In the genomic region with DNA sequence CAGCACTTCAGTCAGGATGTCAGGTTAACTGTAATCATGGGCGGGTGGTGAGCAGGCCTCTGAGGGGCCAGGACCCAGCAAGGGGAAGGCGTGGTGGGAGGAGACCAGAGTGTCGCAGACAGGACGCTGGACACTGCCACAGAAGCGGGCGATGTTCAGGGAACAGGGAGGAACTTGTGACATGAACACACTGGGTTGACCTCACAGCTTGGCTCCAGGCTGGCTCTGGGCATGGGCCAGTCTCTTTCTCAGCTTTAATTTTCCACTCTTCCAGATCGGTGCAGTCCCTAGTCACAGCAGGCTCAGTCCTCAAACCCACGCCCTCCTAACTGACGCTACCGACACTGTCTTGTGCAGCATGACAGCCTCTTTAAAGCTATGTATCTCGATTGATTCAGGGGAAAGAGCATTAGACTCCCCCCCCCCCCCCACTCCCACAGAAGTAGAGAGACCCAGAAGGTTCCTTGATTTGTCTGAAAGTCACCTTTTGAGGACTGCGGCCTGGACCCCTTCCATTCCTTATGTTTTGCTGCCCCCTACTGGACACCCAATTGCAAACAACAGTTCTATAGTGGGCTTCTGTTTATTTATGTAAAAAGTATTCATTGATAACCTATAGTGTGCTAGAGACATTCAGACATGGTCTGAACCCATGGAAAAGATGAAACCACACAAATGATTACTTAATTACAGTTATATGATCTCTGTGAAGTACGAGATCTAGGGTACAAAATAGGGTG, we compare ENCODE assay signal across 9 mouse cellular contexts. TPM values are rescaled to one million over a fixed set of nuclear protein-coding genes. Genes with fewer than 3 reads are reported as not detected.
DNase-seq lines count a peak whose midpoint lies in the region; ATAC-seq and TF ChIP-seq lines count a peak whose summit lies in the region.
"Had no signal": no experiment of that assay in that cellular context is flagged by ENCODE, and none has a peak within 500 bp of the region (broad histone marks: within the 10 kb centered on the region; RNA-seq: fewer than 3 reads in every experiment).

No protein-coding gene starts in this region.

- H3K9me3 ChIP-seq in intestine, embryonic 16.5 days (ENCODE audit: control insufficient read depth, low read length) = no peaks in the 10 kb centered on the region
- no peaks in the 10 kb centered on the region for H3K9me3 ChIP-seq in liver, embryonic 13.5 days (replicated peaks)
- H3K9me3 ChIP-seq in neural tube, embryonic 14.5 days (ENCODE audit: control insufficient read depth, low read length) = no peaks in the 10 kb centered on the region

- intact Hi-C loops in gastrocnemius, postnatal 36 days (cut with DNase I) = loop anchor here (2.0 to 5.0 kb wide), 3 partner anchors 47 to 103 kb away; no protein-coding TSS in a partner anchor

- no peaks in the 10 kb centered on the region for H3K36me3 ChIP-seq in intestine, embryonic 16.5 days (ENCODE audit: control insufficient read depth, insufficient read depth, low read length)
- H3K36me3 ChIP-seq in liver, embryonic 13.5 days = no peaks in the 10 kb centered on the region
- H3K36me3 ChIP-seq in neural tube, embryonic 14.5 days (ENCODE audit: control insufficient read depth, insufficient read depth, low read length) = no peaks in the 10 kb centered on the region

- DNase-seq in CD4-positive helper T cell, adult 2 months (ENCODE audit: low read depth, low spot score) = peak; percentile 75
- peak; percentile 78 for DNase-seq in T-cell, adult 2 months (ENCODE audit: low spot score)
- peak; percentile 49 to 60 for DNase-seq in gastrocnemius, postnatal 36 days
- DNase-seq in liver, embryonic 13.5 days = peak; percentile 52
- peak; percentile 80 for DNase-seq in urinary bladder, postnatal 25 days (ENCODE audit: low spot score)

- no peaks in the 10 kb centered on the region for H3K27me3 ChIP-seq in intestine, embryonic 16.5 days (replicated peaks; ENCODE audit: control insufficient read depth, insufficient read depth, low read length)
- H3K27me3 ChIP-seq in liver, embryonic 13.5 days = peaks cover 19% of the 10 kb centered on the region
- no peaks in the 10 kb centered on the region for H3K27me3 ChIP-seq in neural tube, embryonic 14.5 days (ENCODE audit: control insufficient read depth, insufficient read depth, low read length)

- 0 out of 2 replicates have a peak, but pooled peaks have one; percentile 59 for ATAC-seq in intestine, embryonic 16.5 days
- no peak for ATAC-seq in liver, embryonic 13.5 days (ENCODE audit: low read depth)
- peak; percentile 61; the same call in 1 of the 2 replicates for ATAC-seq in neural tube, embryonic 14.5 days (ENCODE audit: low read depth)

- no peak overlapping the region for H3K4me2 ChIP-seq in intestine, embryonic 16.5 days (ENCODE audit: low read depth, low read length)
- H3K4me2 ChIP-seq in liver, embryonic 13.5 days = no peak overlapping the region
- H3K4me2 ChIP-seq in neural tube, embryonic 14.5 days (ENCODE audit: low read depth, low read length) = no peak overlapping the region

- H3K27ac ChIP-seq in cortical plate, adult 2 months (ENCODE audit: insufficient read depth, low read length) = no peak overlapping the region
- H3K27ac ChIP-seq in intestine, embryonic 16.5 days (ENCODE audit: low read length) = no peak overlapping the region
- H3K27ac ChIP-seq in liver, embryonic 13.5 days = no peak overlapping the region
- H3K27ac ChIP-seq in neural tube, embryonic 14.5 days (ENCODE audit: low read depth, low read length) = no peak overlapping the region

- H3K9ac ChIP-seq in intestine, embryonic 16.5 days (ENCODE audit: low read depth, low read length) = no peak overlapping the region
- no peak overlapping the region for H3K9ac ChIP-seq in liver, embryonic 13.5 days
- H3K9ac ChIP-seq in neural tube, embryonic 14.5 days (replicated peaks; ENCODE audit: low read depth, low read length) = no peak overlapping the region

- H3K4me1 ChIP-seq in cortical plate, adult 2 months (ENCODE audit: control insufficient read depth, insufficient read depth, low read length) = no peaks in the 10 kb centered on the region
- H3K4me1 ChIP-seq in intestine, embryonic 16.5 days (ENCODE audit: control insufficient read depth, insufficient read depth, low read length) = no peaks in the 10 kb centered on the region
- no peaks in the 10 kb centered on the region for H3K4me1 ChIP-seq in liver, embryonic 13.5 days (replicated peaks)
- H3K4me1 ChIP-seq in neural tube, embryonic 14.5 days (ENCODE audit: control insufficient read depth, insufficient read depth, low read length) = no peaks in the 10 kb centered on the region

- no peak overlapping the region for H3K4me3 ChIP-seq in cortical plate, adult 2 months (ENCODE audit: insufficient read depth, low read length)
- H3K4me3 ChIP-seq in intestine, embryonic 16.5 days (ENCODE audit: low read length) = no peak overlapping the region
- no peak overlapping the region for H3K4me3 ChIP-seq in liver, embryonic 13.5 days (replicated peaks)
- no peak overlapping the region for H3K4me3 ChIP-seq in neural tube, embryonic 14.5 days (ENCODE audit: low read depth, low read length)

- TF ChIP-seq POLR2A in cortical plate, adult 2 months (IDR thresholded peaks at IDR 0.05; ENCODE audit: extremely low read depth, insufficient read depth, low read length) = no peak

- WGBS in intestine, embryonic 16.5 days = 56% methylated on average over 13 of the region's 13 CpGs
- 47% methylated on average over 13 of the region's 13 CpGs for WGBS in liver, embryonic 13.5 days (ENCODE audit: insufficient replicate concordance)
- 57% methylated on average over 13 of the region's 13 CpGs for WGBS in neural tube, embryonic 14.5 days

- TF ChIP-seq CTCF in cortical plate, adult 2 months (IDR thresholded peaks at IDR 0.05; ENCODE audit: extremely low read depth, insufficient read depth, low read length) = peak; percentile 77

RNA-seq across cellular contexts. Expression of a gene that starts 10.3 kb away (rescaled TPM):
- polyA plus RNA-seq in cortical plate, adult 2 months (2012; rRNA removed) = 33.8 and 34.2 TPM in 2 replicates
- not detected for total RNA-seq in gastrocnemius, postnatal 36 days (2021)
- polyA plus RNA-seq in intestine, embryonic 16.5 days (2015; fragmentation: Nextera tagmentation; extraction: Ambion mirVana) = 0.18 and 0.21 TPM in 2 replicates
- polyA plus RNA-seq in liver, embryonic 13.5 days (2015; fragmentation: Nextera tagmentation; extraction: Ambion mirVana) = not detected in 2 replicates
- 18.5 and 20.0 TPM in 2 replicates for polyA plus RNA-seq in neural tube, embryonic 14.5 days (2014; fragmentation: Nextera tagmentation; extraction: Ambion mirVana)

RNA-seq across cellular contexts. Expression of a gene that starts 13.9 kb away (rescaled TPM):
- polyA plus RNA-seq in cortical plate, adult 2 months (2012; rRNA removed) = 0.95 and 1.1 TPM in 2 replicates
- total RNA-seq in gastrocnemius, postnatal 36 days (2021) = 10 to 100 TPM; 10.6 to 10.9 TPM
- 20.4 and 20.8 TPM in 2 replicates for polyA plus RNA-seq in intestine, embryonic 16.5 days (2015; fragmentation: Nextera tagmentation; extraction: Ambion mirVana)
- 1.0 and 1.3 TPM in 2 replicates for polyA plus RNA-seq in liver, embryonic 13.5 days (2015; fragmentation: Nextera tagmentation; extraction: Ambion mirVana)
- polyA plus RNA-seq in neural tube, embryonic 14.5 days (2014; fragmentation: Nextera tagmentation; extraction: Ambion mirVana) = 1.2 and 3.9 TPM in 2 replicates

RNA-seq across cellular contexts. Expression of a gene that starts 29.2 kb away (rescaled TPM):
- polyA plus RNA-seq in cortical plate, adult 2 months (2012; rRNA removed) = not detected in 2 replicates
- total RNA-seq in gastrocnemius, postnatal 36 days (2021) = not detected
- not detected in 2 replicates for polyA plus RNA-seq in intestine, embryonic 16.5 days (2015; fragmentation: Nextera tagmentation; extraction: Ambion mirVana)
- not detected in 2 replicates for polyA plus RNA-seq in liver, embryonic 13.5 days (2015; fragmentation: Nextera tagmentation; extraction: Ambion mirVana)
- polyA plus RNA-seq in neural tube, embryonic 14.5 days (2014; fragmentation: Nextera tagmentation; extraction: Ambion mirVana) = not detected in 2 replicates
- polyA plus RNA-seq: gonadal fat pad, adult 2 months had no signal

RNA-seq across cellular contexts. Expression of a gene that starts 35.6 kb away (rescaled TPM):
- 39.5 and 39.7 TPM in 2 replicates for polyA plus RNA-seq in cortical plate, adult 2 months (2012; rRNA removed)
- total RNA-seq in gastrocnemius, postnatal 36 days (2021) = 1 to 10 TPM; 3.7 to 4.2 TPM
- 85.7 and 94.6 TPM in 2 replicates for polyA plus RNA-seq in intestine, embryonic 16.5 days (2015; fragmentation: Nextera tagmentation; extraction: Ambion mirVana)
- 21.2 and 22.2 TPM in 2 replicates for polyA plus RNA-seq in liver, embryonic 13.5 days (2015; fragmentation: Nextera tagmentation; extraction: Ambion mirVana)
- 38.2 and 42.3 TPM in 2 replicates for polyA plus RNA-seq in neural tube, embryonic 14.5 days (2014; fragmentation: Nextera tagmentation; extraction: Ambion mirVana)

RNA-seq across cellular contexts. Expression of a gene that starts 54.4 kb away (rescaled TPM):
- polyA plus RNA-seq in cortical plate, adult 2 months (2012; rRNA removed) = 90.6 and 93.4 TPM in 2 replicates
- 10 to 100 TPM; 22.3 to 23.2 TPM for total RNA-seq in gastrocnemius, postnatal 36 days (2021)
- polyA plus RNA-seq in intestine, embryonic 16.5 days (2015; fragmentation: Nextera tagmentation; extraction: Ambion mirVana) = 27.4 and 30.0 TPM in 2 replicates
- polyA plus RNA-seq in liver, embryonic 13.5 days (2015; fragmentation: Nextera tagmentation; extraction: Ambion mirVana) = 5.5 and 5.7 TPM in 2 replicates
- 25.1 and 33.5 TPM in 2 replicates for polyA plus RNA-seq in neural tube, embryonic 14.5 days (2014; fragmentation: Nextera tagmentation; extraction: Ambion mirVana)

Comparison
In these comparisons a context has a peak if more than half of its experiments do, and no peak if none do; other contexts are left out.
1. RNA of a gene that starts 10.3 kb away (polyA plus RNA-seq): 33.8 to 34.2 TPM in cortical plate, adult 2 months and 18.5 to 20.0 TPM in neural tube, embryonic 14.5 days; 0.18 to 0.21 TPM in intestine, embryonic 16.5 days and not detected in liver, embryonic 13.5 days; every median in the first group is over 10 times any median in the second.
2. Peak in every context shown above with its lines, with median percentiles within 50 percentile points of each other: DNase-seq.